Mouse (Mus musculus): ENCODE data around the gene Sh3gl1. TPM values are rescaled to one million over a fixed set of nuclear protein-coding genes. Genes with fewer than 3 reads are reported as not detected.

Gene Sh3gl1
- total and polyA plus RNA-seq, 2 experiments from 2014 or later: 74.5 to 93.2 TPM

- no peak for ATAC-seq
- DNase-seq: no peak
- no peaks in the 10 kb centered on the region for H3K9me3 ChIP-seq (ENCODE audit: low read length)
- no peak overlapping the region for H3K27ac ChIP-seq (ENCODE audit: low read depth, low read length)
- H3K4me3 ChIP-seq (ENCODE audit: low read depth, low read length): no peak overlapping the region
- no peak overlapping the region for H3K9ac ChIP-seq
- H3K36me3 ChIP-seq (ENCODE audit: insufficient read depth): peaks cover 3% of the 10 kb centered on the region; the same call in 1 of the 2 replicates
- no peak for TF ChIP-seq CTCF (IDR thresholded peaks at IDR 0.05; ENCODE audit: low read depth)
- no peaks in the 10 kb centered on the region for H3K27me3 ChIP-seq (ENCODE audit: insufficient read depth, low read length)
- WGBS: 91% methylated on average over 5 of the region's 5 CpGs
- no peaks in the 10 kb centered on the region for H3K4me1 ChIP-seq (ENCODE audit: insufficient read depth)
- H3K4me2 ChIP-seq (ENCODE audit: low read depth): no peak overlapping the region
Measured at GRCm38 (mm10) chr17:56027801-56028441, 8.5 kb downstream of the Sh3gl1 start.

- ATAC-seq (no peak), DNase-seq (no peak)
- no peak for TF ChIP-seq CTCF (IDR thresholded peaks at IDR 0.05; ENCODE audit: low read depth)
- Histone ChIP-seq H3K9ac (no peak overlapping the region), H3K4me3 (ENCODE audit: low read depth, low read length) (no peak overlapping the region), H3K36me3 (ENCODE audit: insufficient read depth) (peaks cover 3% of the 10 kb centered on the region; the same call in 1 of the 2 replicates), H3K27ac (ENCODE audit: low read depth, low read length) (no peak overlapping the region), H3K27me3 (ENCODE audit: insufficient read depth, low read length) (no peaks in the 10 kb centered on the region), H3K4me1 (ENCODE audit: insufficient read depth) (no peaks in the 10 kb centered on the region), H3K9me3 (ENCODE audit: low read length) (no peaks in the 10 kb centered on the region), H3K4me2 (ENCODE audit: low read depth) (no peak overlapping the region)
- 60% methylated on average over 1 of the region's 1 CpGs for WGBS
Measured at GRCm38 (mm10) chr17:56026881-56027280, 9.6 kb downstream of the Sh3gl1 start.

- no peak overlapping the region for H3K4me3 ChIP-seq (ENCODE audit: low read depth, low read length)
- H3K4me1 ChIP-seq (ENCODE audit: insufficient read depth): no peaks in the 10 kb centered on the region
- no peak overlapping the region for H3K27ac ChIP-seq (ENCODE audit: low read depth, low read length)
- H3K36me3 ChIP-seq (ENCODE audit: insufficient read depth): peaks cover 3% of the 10 kb centered on the region; the same call in 1 of the 2 replicates
- H3K9me3 ChIP-seq (ENCODE audit: low read length): no peaks in the 10 kb centered on the region
- WGBS: 90% methylated on average over 1 of the region's 1 CpGs
- H3K4me2 ChIP-seq (ENCODE audit: low read depth): no peak overlapping the region
- no peaks in the 10 kb centered on the region for H3K27me3 ChIP-seq (ENCODE audit: insufficient read depth, low read length)
- no peak for TF ChIP-seq CTCF (IDR thresholded peaks at IDR 0.05; ENCODE audit: low read depth)
- no peak overlapping the region for H3K9ac ChIP-seq
- no peak for DNase-seq
- no peak for ATAC-seq
Measured at GRCm38 (mm10) chr17:56026303-56026702, 10.1 kb downstream of the Sh3gl1 start.

- DNase-seq (no peak), ATAC-seq (no peak)
- 78% methylated on average over 5 of the region's 5 CpGs for WGBS
- no peaks in the 10 kb centered on the region for H3K9me3 ChIP-seq (ENCODE audit: low read length)
- no peaks in the 10 kb centered on the region for H3K27me3 ChIP-seq (ENCODE audit: insufficient read depth, low read length)
- no peak for TF ChIP-seq CTCF (IDR thresholded peaks at IDR 0.05; ENCODE audit: low read depth)
- no peaks in the 10 kb centered on the region for H3K4me1 ChIP-seq (ENCODE audit: insufficient read depth)
- H3K27ac ChIP-seq (ENCODE audit: low read depth, low read length): no peak overlapping the region
- H3K4me3 ChIP-seq (ENCODE audit: low read depth, low read length): no peak overlapping the region
- no peak overlapping the region for H3K9ac ChIP-seq
- H3K4me2 ChIP-seq (ENCODE audit: low read depth): no peak overlapping the region
- peaks cover 5% of the 10 kb centered on the region; the same call in 1 of the 2 replicates for H3K36me3 ChIP-seq (ENCODE audit: insufficient read depth)
Measured at GRCm38 (mm10) chr17:56024931-56025330, 11.5 kb downstream of the Sh3gl1 start.

- H3K27ac ChIP-seq (ENCODE audit: low read depth, low read length): no peak overlapping the region
- H3K27me3 ChIP-seq (ENCODE audit: insufficient read depth, low read length): no peaks in the 10 kb centered on the region
- H3K9ac ChIP-seq: no peak overlapping the region
- no peaks in the 10 kb centered on the region for H3K9me3 ChIP-seq (ENCODE audit: low read length)
- peaks cover 6% of the 10 kb centered on the region; the same call in 1 of the 2 replicates for H3K36me3 ChIP-seq (ENCODE audit: insufficient read depth)
- H3K4me2 ChIP-seq (ENCODE audit: low read depth): no peak overlapping the region
- H3K4me3 ChIP-seq (ENCODE audit: low read depth, low read length): no peak overlapping the region
- ATAC-seq: no peak
- WGBS: 83% methylated on average over 2 of the region's 2 CpGs
- no peak for TF ChIP-seq CTCF (IDR thresholded peaks at IDR 0.05; ENCODE audit: low read depth)
- no peak for DNase-seq
- no peaks in the 10 kb centered on the region for H3K4me1 ChIP-seq (ENCODE audit: insufficient read depth)
Measured at GRCm38 (mm10) chr17:56024476-56024875, 12.0 kb downstream of the Sh3gl1 start.

GRCm38 (mm10) chr17:56023386-56023785 is 13.0 kb downstream of the Sh3gl1 start:
- no peak for TF ChIP-seq CTCF (IDR thresholded peaks at IDR 0.05; ENCODE audit: low read depth)

GRCm38 (mm10) chr17:56022989-56023290 is 13.5 kb downstream of the Sh3gl1 start:
- no peak overlapping the region for H3K4me3 ChIP-seq (ENCODE audit: low read depth, low read length)
- 87% methylated on average over 4 of the region's 4 CpGs for WGBS
- no peak overlapping the region for H3K27ac ChIP-seq (ENCODE audit: low read depth, low read length)
- H3K9me3 ChIP-seq (ENCODE audit: low read length): no peaks in the 10 kb centered on the region
- TF ChIP-seq CTCF (IDR thresholded peaks at IDR 0.05; ENCODE audit: low read depth): no peak
- no peaks in the 10 kb centered on the region for H3K4me1 ChIP-seq (ENCODE audit: insufficient read depth)
- no peak for DNase-seq
- H3K9ac ChIP-seq: no peak overlapping the region
- ATAC-seq: no peak
- no peaks in the 10 kb centered on the region for H3K27me3 ChIP-seq (ENCODE audit: insufficient read depth, low read length)
- peaks cover 20% of the 10 kb centered on the region for H3K36me3 ChIP-seq (ENCODE audit: insufficient read depth)
- H3K4me2 ChIP-seq (ENCODE audit: low read depth): no peak overlapping the region

More at GRCm38 (mm10) chr17:56023386-56023785, 13.0 kb downstream of the Sh3gl1 start:
- no peak overlapping the region for H3K4me3 ChIP-seq (ENCODE audit: low read depth, low read length)
- no peak overlapping the region for H3K4me2 ChIP-seq (ENCODE audit: low read depth)
- H3K27me3 ChIP-seq (ENCODE audit: insufficient read depth, low read length): no peaks in the 10 kb centered on the region
- ATAC-seq: no peak
- H3K27ac ChIP-seq (ENCODE audit: low read depth, low read length): no peak overlapping the region
- no peak for DNase-seq
- WGBS: 86% methylated on average over 5 of the region's 5 CpGs
- H3K9me3 ChIP-seq (ENCODE audit: low read length): no peaks in the 10 kb centered on the region
- H3K9ac ChIP-seq: no peak overlapping the region
- H3K4me1 ChIP-seq (ENCODE audit: insufficient read depth): no peaks in the 10 kb centered on the region
- H3K36me3 ChIP-seq (ENCODE audit: insufficient read depth): peaks cover 15% of the 10 kb centered on the region
